Mouse (Mus musculus): ENCODE results near the gene Ece1.

DNA sequence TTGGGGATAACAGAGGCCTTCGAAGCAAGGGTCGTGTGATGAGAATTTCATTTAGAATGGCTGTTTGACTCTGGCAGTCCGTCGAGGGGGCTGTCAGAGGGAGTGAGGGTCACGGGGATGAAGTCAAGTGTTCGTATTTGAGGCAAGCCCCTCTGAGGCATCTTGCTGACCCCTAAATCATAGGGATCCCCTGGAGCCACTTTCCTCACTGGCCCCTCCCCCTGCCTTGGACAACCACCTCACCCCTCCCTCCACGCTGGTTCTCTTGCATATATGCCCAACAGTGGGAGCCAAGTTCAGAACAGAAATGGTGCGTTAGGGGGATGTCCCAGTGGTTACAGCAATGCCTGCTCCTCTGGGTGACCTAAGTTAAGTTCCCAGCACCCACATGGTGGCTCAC lies 49.6 kb downstream of the Ece1 start:
- TF ChIP-seq CTCF (IDR thresholded peaks at IDR 0.05; ENCODE audit: low read depth) (no peak), EP300 (optimal IDR thresholded peaks at IDR 0.05) (no peak)

Measured in stomach, postnatal 0 days (tissue).